Mouse (Mus musculus): ENCODE measurements around the gene Gm7029.

Gm7029 gene

GRCm38 (mm10) chr17:33913905-33914304 is 40.3 kb downstream of the Gm7029 start:
- in situ Hi-C loops (cut with MboI): no loop called here

GRCm38 (mm10) chr17:33914969-33915391 is 41.3 kb downstream of the Gm7029 start:
- in situ Hi-C loops (cut with MboI): no loop called here

GRCm38 (mm10) chr17:33915671-33916250 is 42.1 kb downstream of the Gm7029 start, which contains the start of the genes Tapbp and Zbtb22:
Gene Tapbp, plus strand, starts transcription at chr17:33915899.
Gene Zbtb22, plus strand, starts transcription at chr17:33915904.
- in situ Hi-C loops (cut with MboI): no loop called here

GRCm38 (mm10) chr17:33916294-33916693 is 42.7 kb downstream of the Gm7029 start:
- in situ Hi-C loops (cut with MboI): no loop called here

GRCm38 (mm10) chr17:33916847-33917655 is 43.4 kb downstream of the Gm7029 start:
- in situ Hi-C loops (cut with MboI): no loop called here

- in situ Hi-C loops (cut with MboI): no loop called here
Observed at GRCm38 (mm10) chr17:33917656-33918292, 44.1 kb downstream of the Gm7029 start.

GRCm38 (mm10) chr17:33918293-33919203 is 44.9 kb downstream of the Gm7029 start:
- in situ Hi-C loops (cut with MboI): no loop called here

GRCm38 (mm10) chr17:33919351-33920281 is 46.0 kb downstream of the Gm7029 start:
- in situ Hi-C loops (cut with MboI): no loop called here

- in situ Hi-C loops (cut with MboI): no loop called here
Observed at GRCm38 (mm10) chr17:33920282-33921097, 46.9 kb downstream of the Gm7029 start.

- in situ Hi-C loops (cut with MboI): no loop called here
Observed at GRCm38 (mm10) chr17:33921361-33921760, 47.7 kb downstream of the Gm7029 start.

All from mature B cell (primary cell).